Mouse (Mus musculus) small intestine, adult 2 months (tissue): ENCODE results near the gene Zfp219.

ENCODE experiments used
- CTCF ChIP-seq: fragments of 200-500 bp; IDR thresholded peaks from 2 replicates; pipeline ENCODE4 v1.5.1; 2012; ENCODE audit warnings: low read depth, mild to moderate bottlenecking, control low read depth, inconsistent platforms, low read length, moderate library complexity, mixed read lengths; ENCODE audit not compliant: insufficient replicate concordance, insufficient read length; ENCODE audit errors: extremely low read depth
- POLR2A ChIP-seq: fragments of 200-500 bp; IDR thresholded peaks from 2 replicates; pipeline ENCODE4 v1.6.1; 2012; ENCODE audit warnings: low read depth, mild to moderate bottlenecking, control low read depth, inconsistent platforms, low read length, moderate library complexity

DNA sequence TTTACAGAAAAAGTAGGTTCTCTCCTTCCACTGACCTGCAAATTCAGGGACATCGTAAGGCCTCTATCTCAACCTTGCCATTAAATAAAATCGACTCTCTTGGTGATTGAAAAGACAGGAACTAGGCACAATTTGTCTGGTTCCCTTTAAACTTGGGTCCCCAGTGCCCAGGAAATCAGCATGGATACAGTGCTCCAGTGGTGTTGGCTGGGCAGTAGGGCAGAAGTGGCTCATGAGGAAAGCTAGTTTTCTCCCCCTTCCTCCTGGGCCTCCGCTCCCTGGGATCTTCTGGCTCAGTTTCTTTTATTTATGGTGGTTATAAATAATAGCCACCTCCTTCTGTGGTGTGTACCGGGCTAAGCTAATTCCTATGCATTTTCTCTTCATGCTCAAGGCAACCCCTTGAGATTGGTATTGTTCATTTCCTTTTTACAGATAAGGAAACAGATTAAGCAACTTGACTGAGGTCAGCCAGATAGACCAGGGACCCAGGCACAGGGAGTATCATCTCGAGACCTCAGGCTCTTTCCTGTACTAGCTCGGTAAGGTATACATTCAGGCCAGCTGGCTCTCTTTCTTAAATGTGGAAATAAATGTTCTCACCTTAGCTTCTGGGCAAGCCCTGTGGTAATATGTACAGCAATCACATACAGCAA, 5.0 kb downstream of the Zfp219 start, which contains the start of gene Tmem253:
- TF ChIP-seq CTCF = no peak
- TF ChIP-seq POLR2A = no peak
